Mouse (Mus musculus) kidney, adult 10 weeks (tissue): Measurements from ENCODE around the gene Xpo1. TPM values are rescaled to one million over a fixed set of nuclear protein-coding genes. Genes with fewer than 3 reads are reported as not detected.

Experiments used
- polyA plus RNA-seq: library from polyadenylated mRNA; stranded (reverse); fragments of 350-450 nt; fragmentation: Illumina TruSeq; extraction: RNeasy Lipid Tissue Mini Kit (QIAGEN cat#74804); gene quantifications from one replicate; pipeline ENCODE4 v1.2.3, GENCODE M21; 2014; ENCODE audit warnings: low read depth, low replicate concordance

The Xpo1 gene
- polyA plus RNA-seq, result 141 TPM

DNA sequence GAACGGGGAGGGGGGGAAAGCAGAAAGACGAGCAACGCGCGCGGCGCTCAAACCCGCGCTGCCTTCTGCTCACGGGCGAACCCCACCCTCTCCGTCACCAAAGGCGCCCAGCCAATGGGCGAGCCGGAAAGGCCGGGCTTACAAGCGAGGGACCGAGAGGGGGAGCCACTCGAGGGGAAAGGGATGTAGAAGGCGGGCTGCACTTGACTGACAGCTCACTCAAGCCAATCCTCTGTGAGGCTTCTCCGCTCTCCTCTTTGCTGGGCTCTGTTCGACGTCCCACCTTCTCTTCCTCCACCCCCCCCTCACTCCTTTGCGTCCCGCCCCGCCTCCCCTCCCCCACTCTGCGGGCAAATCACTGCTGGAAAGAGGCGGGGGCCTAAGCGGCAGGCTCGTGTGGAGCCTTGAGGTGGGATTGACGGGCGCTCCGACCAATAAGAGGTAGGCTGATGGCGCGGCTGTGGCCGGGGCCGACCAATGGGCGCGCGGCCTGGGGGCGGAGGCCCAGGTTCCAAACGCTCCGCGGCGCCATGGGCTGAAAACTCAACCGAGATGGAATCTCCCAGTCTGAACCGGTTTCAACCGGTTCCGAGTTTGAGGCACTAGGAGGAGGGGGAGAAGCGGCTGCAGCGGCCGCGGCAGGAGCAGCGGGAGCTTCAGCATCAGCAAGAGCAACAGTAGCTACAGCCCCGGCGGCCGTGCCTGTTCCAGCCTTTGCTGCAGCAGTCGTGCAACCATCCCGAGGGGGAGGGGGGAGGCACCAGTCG is at the start of gene Xpo1:
Xpo1 (plus strand) TSS at position 615 of the 767 bp plus-strand sequence.

DNA sequence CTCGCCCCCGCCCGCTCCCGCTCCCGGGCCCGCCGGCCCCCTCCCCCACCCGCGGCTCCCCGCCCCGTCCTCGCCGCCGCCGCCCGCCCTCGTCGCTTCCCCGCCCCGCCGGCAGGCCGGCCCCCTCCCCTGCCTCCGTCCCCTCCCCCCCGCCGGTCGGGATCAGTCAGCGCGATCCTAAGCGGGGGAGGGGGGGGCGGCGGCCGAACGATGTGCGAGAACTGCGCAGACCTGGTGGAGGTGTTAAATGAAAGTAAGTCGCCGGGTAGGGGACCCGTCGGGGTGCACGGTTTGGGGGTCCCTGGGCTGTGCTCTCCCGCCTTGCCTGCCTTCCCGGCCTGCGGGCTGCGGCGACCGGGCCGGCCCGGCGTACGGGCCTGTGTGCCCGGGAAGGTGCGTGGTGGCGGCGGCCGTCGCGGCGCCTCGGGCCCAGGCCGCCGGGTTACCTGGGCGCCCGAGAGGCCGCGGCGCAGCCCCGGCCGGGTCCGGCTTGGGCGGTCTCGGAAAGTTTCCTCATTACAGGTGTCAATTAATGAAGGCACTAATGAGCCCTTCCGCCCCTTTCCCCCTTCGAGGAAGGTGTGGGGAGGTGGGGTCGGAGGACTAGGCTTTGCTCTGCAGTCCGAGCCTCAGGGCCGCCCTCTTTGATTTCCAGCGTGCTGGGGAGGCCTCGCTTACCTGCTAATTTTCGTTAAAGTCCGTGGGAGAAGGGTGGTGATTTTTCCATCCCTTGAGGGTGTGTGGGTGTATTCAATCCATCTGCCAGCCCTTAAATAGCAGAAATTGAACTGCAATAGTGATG is 51.1 kb downstream of the Xpo1 start, which contains the start of gene Usp34:
Usp34 (plus strand) TSS at position 132 of the 802 bp plus-strand sequence.

Other genes with a start within 250 kb of the Xpo1 start
- gene Fam161a, start 248.5 kb upstream of the Xpo1 start, polyA plus RNA-seq, result 11.0 TPM
- gene Usp34, start 50.9 kb downstream of the Xpo1 start, polyA plus RNA-seq, result 127 TPM
- gene Ahsa2, start 242.0 kb downstream of the Xpo1 start, polyA plus RNA-seq, result 50.4 TPM